Mouse (Mus musculus): ENCODE data around the gene Ankrd33. TPM values are rescaled to one million over a fixed set of nuclear protein-coding genes. Genes with fewer than 3 reads are reported as not detected.

The Ankrd33 gene
- polyA plus RNA-seq, 1 experiment from 2014 or later = not detected

DNA sequence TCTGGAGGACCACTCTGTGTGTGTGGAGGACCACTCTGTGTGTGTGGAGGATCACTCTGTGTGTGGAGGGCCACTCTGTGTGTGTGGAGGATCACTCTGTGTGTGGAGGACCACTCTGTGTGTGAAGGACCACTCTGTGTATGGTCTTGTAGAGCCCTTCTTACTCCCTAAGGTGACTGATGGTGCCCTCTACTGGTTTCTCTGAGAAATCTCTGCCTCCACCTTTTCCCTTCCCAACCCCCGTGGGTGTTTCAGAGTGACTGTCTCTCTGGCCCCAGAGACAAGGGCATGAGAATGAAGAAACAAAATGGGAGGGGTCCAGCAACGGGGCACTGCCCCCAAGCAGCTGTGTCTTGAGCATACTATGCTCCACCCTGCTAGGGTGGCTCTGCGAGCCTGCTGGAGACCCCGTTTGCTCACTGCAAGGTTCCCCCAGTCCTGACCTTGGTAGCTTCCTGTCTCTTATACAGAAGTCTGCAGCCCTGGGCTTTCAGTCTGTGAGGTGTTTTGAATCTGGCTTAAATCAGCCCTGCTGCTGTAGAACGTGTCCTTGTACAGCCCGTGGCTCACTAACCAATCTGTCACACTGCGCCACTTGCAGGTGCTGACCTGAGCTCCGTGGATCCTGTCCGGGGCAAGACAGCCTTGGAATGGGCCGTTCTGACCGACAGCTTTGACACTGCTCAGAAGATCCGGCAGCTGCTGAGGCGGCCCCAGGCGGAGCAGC lies 3.0 kb downstream of the Ankrd33 start:
- H3K27me3 ChIP-seq (ENCODE audit: insufficient read depth, poor library complexity, severe bottlenecking) = peaks cover 27% of the 10 kb centered on the region

DNA sequence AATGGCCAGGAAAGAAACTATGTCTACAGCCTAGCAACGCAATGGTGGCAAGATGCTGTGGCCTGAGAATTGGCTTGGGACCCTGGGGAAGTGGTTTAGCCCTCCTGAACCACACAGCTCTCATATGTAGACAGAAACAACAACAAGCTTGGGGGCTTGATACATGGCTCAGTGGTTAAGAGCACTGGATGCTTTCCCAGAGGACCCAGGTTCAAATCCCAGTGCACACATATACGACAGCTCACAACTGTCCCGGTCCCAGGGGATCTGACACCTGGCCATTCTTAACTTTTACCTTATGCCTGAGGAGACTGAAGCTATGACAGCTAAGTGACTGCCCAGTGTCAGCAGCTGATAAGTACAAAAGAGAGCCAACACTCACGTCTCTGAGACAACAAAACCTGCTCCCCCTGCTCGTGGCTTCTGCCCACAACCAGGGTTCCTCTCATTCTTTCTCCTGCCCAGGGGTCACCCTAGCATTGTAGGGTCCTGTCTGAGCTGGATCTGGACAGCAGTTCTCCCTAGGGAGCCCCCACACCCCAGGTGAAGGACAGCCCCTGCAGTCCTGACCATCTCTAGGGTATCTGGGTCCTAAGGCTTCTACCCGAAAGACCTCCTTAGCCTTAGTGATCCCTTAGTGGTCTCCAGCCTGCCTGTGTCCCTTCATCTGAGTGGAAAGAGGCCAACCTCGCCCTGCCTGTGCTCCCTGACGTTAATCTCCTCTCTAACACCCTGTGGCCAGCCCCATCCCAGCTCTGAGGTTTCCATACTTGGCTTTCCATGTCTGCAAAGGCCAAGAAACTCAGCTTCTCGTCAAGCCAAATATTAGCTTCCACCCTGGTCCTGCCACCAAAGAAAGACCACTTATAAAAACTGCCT lies 6.1 kb downstream of the Ankrd33 start:
- no peak for DNase-seq (ENCODE audit: low spot score)
- 63% methylated on average over 9 of the region's 9 CpGs for WGBS

More for the DNA sequence above, 3.0 kb downstream of the Ankrd33 start:
- no peak overlapping the region for H3K4me3 ChIP-seq
- H3K36me3 ChIP-seq = no peaks in the 10 kb centered on the region
- no peaks in the 10 kb centered on the region for H3K9me3 ChIP-seq
- peaks cover 36% of the 10 kb centered on the region for H3K4me1 ChIP-seq
- DNase-seq (ENCODE audit: low spot score) = no peak
- 0 out of 2 replicates have a peak overlapping the region, but pooled peaks have one; percentile 7 for H3K27ac ChIP-seq
- 57% methylated on average over 14 of the region's 14 CpGs for WGBS

DNA sequence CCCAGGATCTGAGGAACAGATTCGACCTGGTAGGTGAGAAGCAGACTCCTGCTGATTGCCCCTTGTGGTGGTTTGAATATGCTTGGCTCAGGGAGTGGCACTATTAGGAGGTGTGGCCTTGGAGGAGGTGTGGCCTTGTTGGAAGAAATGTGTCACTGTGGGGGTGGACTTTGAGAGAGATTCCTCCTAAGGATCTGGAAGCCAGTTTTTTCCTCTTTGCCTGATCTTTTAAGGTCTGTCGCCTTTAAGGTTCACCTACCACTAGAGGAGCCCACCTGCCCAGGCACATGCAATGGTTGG lies 6.7 kb downstream of the Ankrd33 start:
- Histone ChIP-seq H3K27ac (no peak overlapping the region), H3K9me3 (no peaks in the 10 kb centered on the region), H3K36me3 (no peaks in the 10 kb centered on the region), H3K27me3 (ENCODE audit: insufficient read depth, poor library complexity, severe bottlenecking) (peaks cover 39% of the 10 kb centered on the region), H3K4me3 (no peak overlapping the region), H3K4me1 (peaks cover 39% of the 10 kb centered on the region)
- WGBS = 27% methylated on average over 2 of the region's 2 CpGs
- DNase-seq (ENCODE audit: low spot score) = no peak

More for the DNA sequence above, 6.1 kb downstream of the Ankrd33 start:
- no peaks in the 10 kb centered on the region for H3K9me3 ChIP-seq
- peaks cover 35% of the 10 kb centered on the region for H3K27me3 ChIP-seq (ENCODE audit: insufficient read depth, poor library complexity, severe bottlenecking)
- H3K36me3 ChIP-seq = no peaks in the 10 kb centered on the region
- H3K4me1 ChIP-seq = peaks cover 36% of the 10 kb centered on the region
- no peak overlapping the region for H3K4me3 ChIP-seq
- no peak overlapping the region for H3K27ac ChIP-seq

DNA sequence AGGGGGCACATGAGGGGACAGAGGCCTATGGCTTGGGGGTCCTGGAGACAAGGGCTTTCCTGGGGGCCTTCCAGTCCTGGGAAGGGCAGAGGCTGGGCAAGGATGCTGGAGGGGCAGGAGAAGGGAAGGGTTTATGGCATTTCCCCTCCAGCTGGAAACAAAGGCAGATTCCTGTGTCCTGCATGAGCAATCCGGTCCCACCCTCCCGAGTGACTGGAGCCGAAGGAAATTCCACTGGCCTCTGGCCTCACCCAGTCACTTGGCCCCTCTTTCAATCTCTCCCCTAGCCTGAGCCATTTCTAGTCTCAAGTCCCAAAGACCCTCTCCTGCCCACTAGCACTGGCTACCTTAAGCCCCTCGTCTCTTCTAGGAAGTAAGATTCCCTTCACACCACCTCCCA lies 7.6 kb downstream of the Ankrd33 start:
- Histone ChIP-seq H3K36me3 (no peaks in the 10 kb centered on the region), H3K27ac (peak overlapping the region; percentile 17; the same call in 1 of the 2 replicates), H3K4me1 (peaks cover 42% of the 10 kb centered on the region), H3K27me3 (ENCODE audit: insufficient read depth, poor library complexity, severe bottlenecking) (peaks cover 49% of the 10 kb centered on the region), H3K9me3 (no peaks in the 10 kb centered on the region), H3K4me3 (no peak overlapping the region)
- WGBS = 54% methylated on average over 4 of the region's 4 CpGs
- no peak for DNase-seq (ENCODE audit: low spot score)

DNA sequence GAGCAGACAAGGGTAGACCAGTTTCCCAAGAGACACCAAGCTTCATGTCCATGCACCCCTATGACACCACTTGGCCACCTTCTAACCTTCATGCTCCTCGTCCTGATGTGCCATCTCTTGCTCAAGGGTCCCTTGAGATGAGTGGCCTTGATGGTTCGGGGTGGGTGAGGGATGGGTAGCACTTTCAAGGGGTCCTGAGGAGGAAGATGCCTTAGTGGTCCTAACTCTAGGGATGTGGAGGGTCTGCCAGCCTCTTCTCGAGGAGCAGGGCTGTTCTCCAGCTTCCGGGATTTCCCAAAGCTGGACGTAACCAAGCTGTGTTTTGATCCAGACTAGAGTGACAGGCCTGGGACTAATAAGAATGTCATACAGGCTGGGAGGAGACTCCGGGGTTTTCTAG lies 10.0 kb downstream of the Ankrd33 start:
- 84% methylated on average over 6 of the region's 6 CpGs for WGBS
- Histone ChIP-seq H3K27ac (no peak overlapping the region), H3K9me3 (no peaks in the 10 kb centered on the region), H3K4me3 (no peak overlapping the region), H3K27me3 (ENCODE audit: insufficient read depth, poor library complexity, severe bottlenecking) (peaks cover 57% of the 10 kb centered on the region), H3K36me3 (no peaks in the 10 kb centered on the region), H3K4me1 (peaks cover 43% of the 10 kb centered on the region)
- no peak for DNase-seq (ENCODE audit: low spot score)

DNA sequence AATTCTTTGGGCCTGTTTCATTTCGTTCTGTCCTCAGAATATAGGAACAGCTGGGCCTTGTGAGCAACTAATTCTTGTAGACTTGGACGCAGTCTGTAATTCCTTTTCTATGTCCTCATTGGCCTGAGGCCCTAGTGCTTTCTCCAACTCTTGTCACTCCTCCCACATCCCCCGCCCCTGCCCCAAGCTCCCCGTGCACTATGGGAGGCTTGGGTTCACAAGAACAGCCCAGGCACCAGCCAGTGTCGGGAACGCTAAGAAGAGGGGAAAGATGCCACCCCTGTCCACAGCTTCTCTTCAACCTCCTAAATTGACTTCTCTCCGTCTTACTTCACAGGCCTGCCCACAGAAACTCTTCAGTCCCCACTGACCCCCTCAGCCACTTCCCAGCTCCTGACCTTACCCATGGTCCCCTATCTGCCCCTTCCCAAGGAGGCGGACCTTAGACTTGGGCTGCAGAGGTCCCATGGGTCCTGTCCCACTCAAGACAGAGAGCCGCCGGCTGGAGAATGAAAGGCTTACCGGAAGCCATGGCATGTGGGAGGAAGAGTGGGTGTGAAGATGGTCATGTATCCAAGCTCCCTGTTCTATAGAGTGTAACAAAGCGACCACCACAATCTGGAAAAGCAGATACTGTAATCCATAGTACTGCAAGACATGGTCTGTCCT lies 11.5 kb downstream of the Ankrd33 start:
- H3K9me3 ChIP-seq = no peaks in the 10 kb centered on the region
- no peaks in the 10 kb centered on the region for H3K36me3 ChIP-seq
- no peak overlapping the region for H3K4me3 ChIP-seq
- peak; percentile 69 for DNase-seq (ENCODE audit: low spot score)
- WGBS = 69% methylated on average over 12 of the region's 12 CpGs
- peaks cover 47% of the 10 kb centered on the region for H3K4me1 ChIP-seq
- H3K27me3 ChIP-seq (ENCODE audit: insufficient read depth, poor library complexity, severe bottlenecking) = peaks cover 65% of the 10 kb centered on the region
- no peak overlapping the region for H3K27ac ChIP-seq

DNA sequence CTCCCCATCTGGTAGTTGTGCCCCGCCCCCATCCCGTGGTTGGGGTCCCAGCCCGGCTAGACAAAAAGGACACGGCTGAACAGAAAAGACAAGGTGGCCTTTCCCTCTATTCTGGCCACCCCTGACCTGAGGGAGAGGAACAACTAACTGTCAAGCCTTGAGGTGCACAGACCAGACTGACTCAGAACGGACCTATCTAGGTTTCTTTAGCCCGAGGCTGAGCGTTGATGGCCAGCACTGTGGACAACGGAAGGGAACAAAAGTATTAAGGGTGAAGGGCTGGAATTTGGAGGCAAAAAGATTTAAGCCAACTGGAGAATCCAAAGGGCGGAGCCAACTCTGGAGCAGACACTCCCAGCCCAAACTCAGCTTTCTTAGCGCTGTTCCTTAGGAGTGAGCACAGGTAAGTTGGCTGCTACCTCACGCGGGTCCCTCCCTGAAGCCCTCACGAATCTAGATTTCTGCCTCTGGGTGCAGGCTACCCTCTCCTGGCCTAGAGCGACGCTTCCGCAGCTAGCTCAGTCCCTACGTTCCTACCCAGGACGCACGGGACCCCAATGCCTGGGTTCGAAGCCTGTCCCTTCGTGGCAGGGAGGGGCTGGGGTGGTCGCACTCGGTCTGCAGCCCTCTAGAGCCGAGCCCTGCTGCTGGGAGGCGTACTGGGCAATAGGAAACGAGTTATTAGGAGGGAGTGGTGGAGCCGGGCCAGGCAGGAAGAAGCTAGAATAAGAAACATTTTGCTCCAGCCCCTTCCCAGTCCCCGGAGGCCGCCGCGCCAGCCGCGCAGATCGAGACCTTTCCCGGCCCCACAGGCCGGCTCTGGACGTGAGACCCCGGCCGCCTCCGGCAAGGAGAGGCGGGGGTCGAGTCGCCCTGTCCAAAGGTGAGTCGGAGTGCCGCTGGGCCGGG lies 12.9 kb downstream of the Ankrd33 start, which contains the start of gene Acvrl1:
Gene Acvrl1, plus strand, starts transcription at position 342 of the 909 bp plus-strand sequence.
- Histone ChIP-seq H3K4me1 (peaks cover 47% of the 10 kb centered on the region), H3K36me3 (no peaks in the 10 kb centered on the region), H3K9me3 (no peaks in the 10 kb centered on the region), H3K27me3 (ENCODE audit: insufficient read depth, poor library complexity, severe bottlenecking) (peaks cover 74% of the 10 kb centered on the region), H3K27ac (peak within 1 kb of the TSS; percentile 83), H3K4me3 (peak within 1 kb of the TSS; percentile 61)
- 5% methylated on average over 46 of the region's 46 CpGs for WGBS
- DNase-seq (ENCODE audit: low spot score) = peak; percentile 74

DNA sequence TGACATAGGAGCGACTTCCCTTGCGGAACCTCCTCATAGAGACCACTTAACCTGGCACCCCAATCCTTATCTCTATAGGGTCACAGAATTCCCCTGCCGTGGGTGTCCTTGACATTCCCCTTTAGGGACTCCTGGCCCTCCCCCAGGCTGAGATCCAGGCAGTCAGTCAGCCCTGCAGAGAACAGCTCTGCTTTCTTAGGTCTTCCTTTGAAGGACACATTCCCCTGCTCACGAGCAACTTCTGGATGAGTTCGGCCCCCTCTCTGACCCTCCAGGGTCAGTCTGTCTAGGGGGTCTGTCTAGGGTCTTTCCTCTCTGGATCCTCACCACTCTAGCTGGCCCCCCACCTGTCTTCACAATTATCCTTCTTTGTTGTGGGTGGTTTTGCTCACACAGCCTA lies 13.9 kb downstream of the Ankrd33 start:
- peaks cover 74% of the 10 kb centered on the region for H3K27me3 ChIP-seq (ENCODE audit: insufficient read depth, poor library complexity, severe bottlenecking)
- WGBS = 9% methylated on average over 5 of the region's 5 CpGs
- peak overlapping the region; percentile 83; the same call in 1 of the 2 replicates for H3K27ac ChIP-seq
- peak; percentile 73 for DNase-seq (ENCODE audit: low spot score)
- no peaks in the 10 kb centered on the region for H3K9me3 ChIP-seq
- peak overlapping the region; percentile 61 for H3K4me3 ChIP-seq
- no peaks in the 10 kb centered on the region for H3K36me3 ChIP-seq
- peaks cover 56% of the 10 kb centered on the region for H3K4me1 ChIP-seq

DNA sequence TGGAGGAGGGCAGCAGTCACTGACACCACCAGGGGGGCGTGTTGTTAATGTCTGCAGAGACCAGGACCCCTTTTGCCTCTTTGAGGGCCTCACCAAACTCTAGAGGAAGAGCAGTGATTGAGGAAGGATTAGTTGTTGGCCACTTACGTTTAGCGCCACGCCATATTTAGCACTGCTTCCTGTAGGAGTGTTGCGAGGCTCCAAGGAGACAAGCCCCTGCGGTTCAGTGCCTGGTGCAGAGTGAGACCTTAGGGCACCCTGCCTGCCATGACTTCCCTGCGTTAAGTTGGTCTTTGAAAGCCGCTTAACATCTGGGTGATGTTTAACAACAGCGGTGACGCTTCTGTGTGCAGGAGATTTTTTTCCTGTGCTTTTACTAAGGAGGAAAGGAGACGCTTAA lies 15.9 kb downstream of the Ankrd33 start:
- H3K9me3 ChIP-seq = no peaks in the 10 kb centered on the region
- H3K36me3 ChIP-seq = no peaks in the 10 kb centered on the region
- H3K4me1 ChIP-seq = peaks cover 74% of the 10 kb centered on the region
- peaks cover 67% of the 10 kb centered on the region for H3K27me3 ChIP-seq (ENCODE audit: insufficient read depth, poor library complexity, severe bottlenecking)
- H3K27ac ChIP-seq = 0 out of 2 replicates have a peak overlapping the region, but pooled peaks have one; percentile 22
- H3K4me3 ChIP-seq = peak overlapping the region; percentile 8; the same call in 1 of the 2 replicates
- 17% methylated on average over 11 of the region's 11 CpGs for WGBS
- DNase-seq (ENCODE audit: low spot score) = no peak

DNA sequence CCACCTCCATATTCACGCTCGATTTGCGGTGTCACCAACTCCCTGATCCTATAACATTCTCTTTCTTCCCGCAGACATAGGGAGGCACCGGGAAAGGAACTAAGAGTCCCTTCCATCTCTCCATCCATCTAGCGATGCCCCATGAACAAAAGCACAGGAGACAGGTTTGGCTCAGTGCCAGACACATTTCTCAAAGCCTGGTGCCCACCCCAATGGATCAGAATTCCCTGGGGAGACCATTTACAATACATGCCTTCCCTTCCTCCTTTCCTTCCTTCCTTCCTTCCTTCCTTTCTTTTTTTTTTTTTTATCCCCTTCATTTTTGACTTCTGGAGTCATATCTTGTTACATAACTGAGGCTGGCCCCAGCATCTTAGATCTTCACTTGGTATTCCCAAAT lies 16.5 kb downstream of the Ankrd33 start:
- H3K36me3 ChIP-seq = no peaks in the 10 kb centered on the region
- 0 out of 2 replicates have a peak overlapping the region, but pooled peaks have one; percentile 22 for H3K27ac ChIP-seq
- H3K9me3 ChIP-seq = no peaks in the 10 kb centered on the region
- peak overlapping the region; percentile 8; the same call in 1 of the 2 replicates for H3K4me3 ChIP-seq
- peaks cover 73% of the 10 kb centered on the region for H3K4me1 ChIP-seq
- DNase-seq (ENCODE audit: low spot score) = no peak
- 50% methylated on average over 6 of the region's 6 CpGs for WGBS
- peaks cover 65% of the 10 kb centered on the region for H3K27me3 ChIP-seq (ENCODE audit: insufficient read depth, poor library complexity, severe bottlenecking)

DNA sequence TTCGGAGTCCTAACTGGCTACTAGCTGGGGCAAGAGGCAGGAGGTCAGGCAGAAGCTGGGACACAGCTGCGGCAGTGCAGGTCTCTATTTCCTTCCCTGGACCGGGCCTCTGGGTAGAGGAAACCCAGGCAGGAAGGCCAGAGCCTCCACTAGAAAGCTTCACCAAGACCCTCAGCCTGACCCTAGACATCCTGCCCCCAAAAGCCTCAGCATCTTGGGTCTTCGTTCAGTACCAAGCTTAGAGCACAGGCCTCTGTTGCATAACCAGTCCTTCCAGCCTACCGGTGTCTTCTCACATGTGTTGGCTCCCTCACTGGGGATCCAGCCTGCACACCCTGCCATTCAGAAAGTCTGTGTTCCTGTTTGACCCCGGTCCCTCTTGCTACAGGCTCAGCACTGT lies 17.2 kb downstream of the Ankrd33 start:
- Histone ChIP-seq H3K36me3 (0 out of 2 replicates have a peak, but pooled peaks cover 4% of the 10 kb centered on the region), H3K27ac (peak overlapping the region; percentile 59), H3K4me3 (no peak overlapping the region), H3K4me1 (peaks cover 75% of the 10 kb centered on the region), H3K27me3 (ENCODE audit: insufficient read depth, poor library complexity, severe bottlenecking) (peaks cover 64% of the 10 kb centered on the region), H3K9me3 (no peaks in the 10 kb centered on the region)
- WGBS = 57% methylated on average over 6 of the region's 6 CpGs
- no peak for DNase-seq (ENCODE audit: low spot score)
